Mouse (Mus musculus) monocyte, adult 5-6 weeks (primary cell): ENCODE results near the gene Cnst. TPM values are rescaled to one million over a fixed set of nuclear protein-coding genes. Genes with fewer than 3 reads are reported as not detected.

Source experiments
- ATAC-seq: fragments of 153-309, 156-312 bp; replicated peaks from 2 replicates; pipeline ENCODE4 v1.8.0; 2017; ENCODE audit warnings: mild to moderate bottlenecking; ENCODE audit not compliant: low TSS enrichment, insufficient number of reproducible peaks, severe bottlenecking, poor library complexity, low FRiP score
- total RNA-seq: library from RNA; stranded (forward); fragments of 200-1000, 200-491, 200-594 nt; gene quantifications from 3 replicates; pipeline ENCODE4 v1.2.3, GENCODE M21; 2017

The Cnst gene
- total RNA-seq, 1 experiment from 2014 or later = 54.8 TPM

DNA sequence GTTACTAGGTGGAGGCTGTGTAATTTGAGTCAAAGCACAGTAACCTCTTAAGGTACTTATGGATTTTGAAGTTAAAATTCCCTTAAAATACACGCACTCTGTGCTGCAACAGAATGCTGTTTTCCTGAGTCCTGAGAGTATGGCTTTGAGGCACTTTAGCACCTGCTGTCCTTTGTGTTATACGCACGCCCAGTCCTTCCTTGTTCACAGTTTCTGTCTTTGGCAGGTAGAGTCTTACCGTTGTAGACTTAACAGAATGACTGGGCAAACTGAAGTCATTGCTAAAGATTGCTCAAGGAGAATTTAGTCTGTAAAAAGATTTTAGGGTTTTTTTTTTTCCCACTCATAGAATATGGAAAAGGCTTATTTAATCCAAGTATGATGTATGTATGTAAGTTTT is 5.8 kb downstream of the Cnst start:
- ATAC-seq = no peak

- no peak for ATAC-seq
Measured at GRCm38 (mm10) chr1:179552751-179553150, 6.6 kb downstream of the Cnst start.

DNA sequence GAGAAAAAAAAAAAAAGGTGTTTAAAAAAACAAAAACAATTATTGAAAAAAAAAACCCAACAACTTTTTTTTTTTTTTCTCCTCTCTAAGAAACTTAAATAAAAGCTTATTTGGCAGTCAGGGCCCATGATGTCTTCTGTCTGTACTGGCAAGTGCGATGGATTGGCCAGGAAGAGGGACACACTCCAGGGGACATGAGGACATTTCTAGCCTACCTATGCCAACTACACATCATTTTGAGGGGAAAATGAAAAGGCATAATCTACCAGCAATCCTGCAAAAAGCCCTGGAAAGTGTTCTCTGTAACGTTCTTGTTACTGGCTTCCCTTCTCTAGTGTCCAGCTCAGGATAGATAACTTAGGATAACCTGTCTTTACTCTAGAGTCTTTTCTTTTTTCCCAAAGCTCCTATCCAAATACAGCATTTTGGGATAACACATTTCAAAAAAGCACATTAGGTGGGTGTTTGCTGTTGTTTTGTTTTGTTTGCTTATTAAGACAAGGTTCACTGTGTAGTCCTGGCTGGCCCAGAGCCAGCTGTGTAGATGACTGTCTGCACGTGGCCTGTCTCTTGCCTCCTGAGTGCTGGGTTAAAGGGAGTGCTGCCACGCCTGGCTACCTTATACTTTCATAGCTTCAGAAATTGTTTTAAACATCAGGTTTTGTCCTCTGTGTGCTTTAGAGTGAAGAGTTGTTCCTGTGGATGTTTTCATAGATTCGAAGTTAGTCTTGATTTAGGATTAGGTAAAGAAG is 7.2 kb downstream of the Cnst start:
- ATAC-seq = no peak

GRCm38 (mm10) chr1:179553949-179554347 is 7.8 kb downstream of the Cnst start:
- ATAC-seq = no peak

DNA sequence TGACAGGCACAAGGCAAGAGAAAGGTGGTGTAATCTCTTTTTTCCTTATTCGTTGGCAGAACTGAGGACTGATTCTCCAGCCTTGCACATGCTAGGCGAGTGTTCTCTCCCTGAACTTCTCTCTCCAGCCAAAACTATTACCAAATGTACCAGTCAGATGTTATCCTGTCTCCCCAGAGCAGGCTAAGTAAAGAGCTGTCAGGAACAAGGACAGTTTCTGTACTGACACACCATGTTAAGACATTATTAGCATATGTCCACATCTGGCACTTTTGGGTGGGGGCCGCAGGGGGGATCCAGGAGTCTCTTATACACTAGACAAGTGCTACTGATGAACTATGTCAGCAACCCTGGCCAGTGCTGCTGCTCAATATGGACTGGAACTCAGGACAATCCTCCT is 10.8 kb downstream of the Cnst start:
- no peak for ATAC-seq

DNA sequence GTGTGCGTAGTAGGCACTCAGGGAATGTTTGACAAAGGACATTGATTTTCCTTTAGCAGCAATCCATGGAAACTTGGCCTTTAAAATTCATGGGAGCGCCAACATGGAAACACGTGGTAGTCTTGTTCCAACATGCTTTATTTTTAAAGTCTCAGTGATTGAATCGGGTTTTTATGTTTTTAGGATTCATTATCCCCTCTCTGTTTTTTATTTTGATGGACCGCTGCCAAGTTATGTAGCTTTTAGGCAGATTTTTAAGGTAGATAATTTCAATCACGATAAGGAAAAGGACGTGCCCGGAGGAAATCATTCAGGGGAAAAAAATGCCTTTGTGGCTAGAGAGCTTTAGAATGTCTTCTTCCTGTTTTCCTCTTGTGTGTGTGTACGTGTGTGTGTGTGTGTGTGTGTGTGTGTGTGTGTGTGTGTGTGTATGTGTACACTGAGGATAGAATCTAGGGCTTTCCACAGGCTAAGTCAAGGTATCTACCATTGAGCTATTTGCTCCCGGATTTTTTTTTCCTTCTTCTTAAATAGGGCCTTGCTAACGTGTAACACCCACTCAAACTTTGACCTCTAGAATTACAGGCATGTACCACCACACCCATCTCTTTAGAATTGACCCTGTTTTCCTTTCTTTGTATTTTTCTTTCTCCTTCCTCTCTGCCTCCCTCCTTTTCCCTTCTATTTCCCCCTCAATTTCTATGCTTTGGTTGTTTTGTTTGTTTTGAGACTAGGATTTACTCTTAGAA is 13.4 kb downstream of the Cnst start:
- no peak for ATAC-seq

- ATAC-seq = peak; percentile 77
Measured at GRCm38 (mm10) chr1:179560845-179561430, 14.8 kb downstream of the Cnst start.

DNA sequence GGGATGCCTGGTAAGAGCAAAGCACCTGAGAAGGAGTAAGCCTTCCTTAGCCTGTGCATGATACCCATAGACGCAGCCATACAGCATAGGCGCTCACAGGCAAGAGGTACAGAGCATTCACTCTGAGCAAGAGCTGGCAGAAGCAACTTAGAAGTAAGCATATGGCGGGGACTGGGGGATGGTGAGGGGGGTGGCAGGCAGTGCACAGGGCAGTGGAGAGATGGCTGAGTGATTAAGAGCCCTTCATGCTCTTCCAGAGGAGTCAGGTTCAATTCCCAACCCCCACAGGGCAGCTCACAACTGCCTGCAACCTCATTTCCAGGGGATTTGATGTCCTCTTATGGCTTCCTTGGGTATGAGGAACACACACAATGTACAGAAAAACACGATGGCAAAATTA is 17.0 kb downstream of the Cnst start:
- ATAC-seq = no peak

GRCm38 (mm10) chr1:179563926-179564325 is 17.8 kb downstream of the Cnst start:
- ATAC-seq = no peak

- ATAC-seq = no peak
Measured at GRCm38 (mm10) chr1:179567558-179567957, 21.4 kb downstream of the Cnst start.

GRCm38 (mm10) chr1:179568690-179569398 is 22.7 kb downstream of the Cnst start:
- ATAC-seq = no peak

DNA sequence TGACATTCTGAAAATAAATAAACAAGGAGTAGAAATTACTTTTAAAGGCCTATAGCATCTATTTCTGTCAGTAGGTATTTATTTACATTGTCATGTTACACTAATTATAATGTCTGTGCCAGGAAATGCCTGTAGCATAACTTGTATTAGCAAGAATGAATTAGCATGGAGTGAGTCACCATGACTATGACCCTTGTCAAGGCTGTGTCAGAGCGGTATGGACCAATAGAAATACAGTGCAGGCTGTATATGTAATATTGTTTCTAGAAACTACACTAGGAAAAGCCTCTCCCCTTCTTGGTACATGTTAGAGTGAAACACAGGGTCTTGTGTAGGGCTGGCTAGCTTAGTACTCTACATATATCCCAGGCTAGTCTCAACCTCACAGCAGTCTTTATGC is 24.3 kb downstream of the Cnst start:
- ATAC-seq = no peak

DNA sequence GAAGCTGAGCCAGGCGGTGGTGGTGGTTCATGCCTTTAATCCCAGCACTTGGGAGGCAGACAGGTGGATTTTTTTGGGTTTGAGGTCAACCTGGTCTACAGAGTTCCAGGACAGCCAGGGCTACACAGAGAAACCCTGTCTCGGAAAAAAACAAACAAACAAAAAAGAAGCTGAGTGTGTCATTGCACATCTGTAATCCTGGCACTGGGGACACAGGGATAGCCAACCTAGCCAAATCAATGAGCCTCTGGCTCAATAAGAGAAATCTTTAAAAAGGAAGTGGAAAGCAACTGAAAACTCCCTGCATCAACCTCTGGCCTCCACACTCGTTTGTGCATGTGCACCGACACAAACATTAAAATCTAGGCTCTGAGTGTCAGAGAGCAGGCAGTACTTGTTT is 25.5 kb downstream of the Cnst start:
- no peak for ATAC-seq

GRCm38 (mm10) chr1:179573650-179574206 is 27.6 kb downstream of the Cnst start:
- ATAC-seq = no peak

GRCm38 (mm10) chr1:179578625-179579024 is 32.5 kb downstream of the Cnst start:
- no peak for ATAC-seq

- ATAC-seq = no peak
Measured at GRCm38 (mm10) chr1:179580200-179580599, 34.0 kb downstream of the Cnst start.

DNA sequence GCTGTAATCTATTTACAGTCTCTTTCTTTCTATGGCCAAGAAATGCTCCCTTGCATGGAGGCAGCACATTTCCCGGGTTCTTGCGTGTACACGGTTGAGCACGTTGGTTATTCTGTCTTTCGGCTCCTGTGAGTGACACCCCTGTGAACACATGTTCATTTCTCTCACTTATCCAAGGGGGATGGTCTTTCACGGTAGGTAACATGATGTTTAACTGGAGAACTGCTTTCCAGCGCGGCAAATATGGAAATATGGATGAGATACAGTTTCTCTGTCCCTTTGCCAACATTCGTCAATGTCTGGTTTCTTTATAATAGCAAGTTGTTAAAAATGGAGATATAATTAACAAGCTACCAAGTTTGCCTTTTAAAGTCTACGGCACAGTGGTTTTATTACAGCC is 35.3 kb downstream of the Cnst start:
- ATAC-seq = no peak

DNA sequence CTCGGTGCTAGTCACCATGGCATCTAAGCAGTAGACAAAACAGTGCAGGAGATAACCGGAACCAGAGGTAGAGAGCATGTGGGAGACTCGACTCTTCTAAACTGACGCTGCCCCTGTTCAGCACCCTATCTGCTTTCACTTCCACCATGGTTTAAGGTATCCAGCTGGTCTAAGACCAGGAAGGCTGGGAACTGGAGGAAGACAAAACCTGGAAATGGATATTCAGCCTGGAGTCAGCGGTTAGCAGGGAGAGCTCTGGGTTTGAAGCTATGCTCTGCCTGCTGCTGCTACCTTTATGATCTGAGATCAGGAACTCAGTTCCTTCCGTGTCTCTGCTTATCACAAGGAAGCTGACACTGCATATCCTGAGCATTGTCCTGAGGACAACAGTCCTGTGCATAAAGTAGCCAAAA is 35.9 kb downstream of the Cnst start:
- no peak for ATAC-seq

- ATAC-seq = no peak
Measured at GRCm38 (mm10) chr1:179583090-179583489, 36.9 kb downstream of the Cnst start.
